Mouse (Mus musculus) adipose tissue, adult 10 weeks (tissue): ENCODE results near the gene Nrp2. TPM values are rescaled to one million over a fixed set of nuclear protein-coding genes. Genes with fewer than 3 reads are reported as not detected.

ENCODE experiments used
- polyA plus RNA-seq: library from polyadenylated mRNA; stranded (reverse); fragments of 350-450 nt; fragmentation: Illumina TruSeq; extraction: RNeasy Lipid Tissue Mini Kit (QIAGEN cat#74804); gene quantifications from one replicate; pipeline ENCODE4 v1.2.3, GENCODE M21; 2014; ENCODE audit warnings: low read depth, low replicate concordance

Gene Nrp2
- polyA plus RNA-seq: 11.7 TPM

DNA sequence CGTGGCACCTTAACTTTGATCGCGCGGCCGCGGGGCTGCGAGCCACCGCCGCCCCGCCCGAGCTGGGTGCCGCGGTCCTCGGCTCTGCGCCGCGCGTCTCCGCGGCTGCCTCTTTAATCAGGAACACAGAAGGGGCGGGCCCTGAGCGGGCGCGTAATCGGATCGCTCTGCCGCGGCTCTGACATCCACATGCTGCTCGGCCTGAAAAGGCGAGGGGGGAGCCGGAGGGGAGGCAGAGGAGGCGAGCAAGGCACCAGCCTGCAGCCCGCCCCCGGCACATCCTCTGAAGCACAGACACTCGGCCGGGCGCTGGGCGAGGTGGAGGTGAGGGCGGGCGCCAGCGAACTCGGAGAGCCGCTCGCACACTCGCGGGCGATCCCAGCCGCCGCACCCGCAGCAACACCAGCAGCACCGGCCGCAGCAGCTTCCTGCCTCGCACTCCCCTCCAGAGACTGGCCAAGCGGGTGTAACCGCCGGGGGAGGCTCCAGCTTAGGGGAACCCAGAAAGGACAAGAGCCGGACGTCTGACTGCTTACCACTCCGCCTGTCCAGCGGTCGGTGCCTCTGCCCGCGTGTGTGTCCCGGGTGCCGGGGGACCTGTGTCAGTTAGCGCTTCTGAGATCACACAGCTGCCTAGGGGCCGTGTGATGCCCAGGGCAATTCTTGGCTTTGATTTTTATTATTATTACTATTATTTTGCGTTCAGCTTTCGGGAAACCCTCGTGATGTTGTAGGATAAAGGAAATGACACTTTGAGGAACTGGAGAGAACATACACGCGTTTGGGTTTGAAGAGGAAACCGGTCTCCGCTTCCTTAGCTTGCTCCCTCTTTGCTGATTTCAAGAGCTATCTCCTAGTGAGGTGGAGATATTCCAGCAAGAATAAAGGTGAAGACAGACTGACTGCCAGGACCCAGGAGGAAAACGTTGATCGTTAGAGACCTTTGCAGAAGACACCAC lies at the start of gene Nrp2:
Gene Nrp2 (plus strand): TSS at position 128 of the 959 bp plus-strand sequence.

